Mouse (Mus musculus): Measurements from ENCODE around the gene Ppp2r3a. TPM values are rescaled to one million over a fixed set of nuclear protein-coding genes. Genes with fewer than 3 reads are reported as not detected.

Ppp2r3a gene
- polyA plus RNA-seq (2014; fragmentation: Illumina TruSeq; extraction: RNeasy Lipid Tissue Mini Kit (QIAGEN cat#74804); ENCODE audit: low replicate concordance), result 24.5 TPM

GRCm38 (mm10) chr9:101251644-101252337 lies at the start of gene Ppp2r3a:
Gene Ppp2r3a, minus strand, starts transcription at chr9:101251795.

GRCm38 (mm10) chr9:101073987-101074331 lies 177.6 kb downstream of the Ppp2r3a start, which contains the start of gene Msl2:
Gene Msl2, plus strand, starts transcription at chr9:101074101.

Other genes starting within 250 kb of the Ppp2r3a start
- gene Pccb, start 216.9 kb downstream of the Ppp2r3a start, polyA plus RNA-seq (2014; fragmentation: Illumina TruSeq; extraction: RNeasy Lipid Tissue Mini Kit (QIAGEN cat#74804); ENCODE audit: low replicate concordance), result 51.9 TPM
- gene Msl2, start 177.7 kb downstream of the Ppp2r3a start, polyA plus RNA-seq (2014; fragmentation: Illumina TruSeq; extraction: RNeasy Lipid Tissue Mini Kit (QIAGEN cat#74804); ENCODE audit: low replicate concordance), result 95.6 TPM